Mouse (Mus musculus) megakaryocyte, embryonic 14.5 days (primary cell): ENCODE results near the gene Sema4d.

Source experiments
- FLI1 ChIP-seq: IDR thresholded peaks from 2 replicates; pipeline ENCODE4 v1.6.1; 2012; ENCODE audit warnings: low read length, inconsistent platforms, mixed read lengths
- GATA1 ChIP-seq: IDR thresholded peaks from 3 replicates; pipeline ENCODE4 v1.6.1; 2012; ENCODE audit warnings: mixed read lengths, low read length, inconsistent platforms, borderline replicate concordance

DNA sequence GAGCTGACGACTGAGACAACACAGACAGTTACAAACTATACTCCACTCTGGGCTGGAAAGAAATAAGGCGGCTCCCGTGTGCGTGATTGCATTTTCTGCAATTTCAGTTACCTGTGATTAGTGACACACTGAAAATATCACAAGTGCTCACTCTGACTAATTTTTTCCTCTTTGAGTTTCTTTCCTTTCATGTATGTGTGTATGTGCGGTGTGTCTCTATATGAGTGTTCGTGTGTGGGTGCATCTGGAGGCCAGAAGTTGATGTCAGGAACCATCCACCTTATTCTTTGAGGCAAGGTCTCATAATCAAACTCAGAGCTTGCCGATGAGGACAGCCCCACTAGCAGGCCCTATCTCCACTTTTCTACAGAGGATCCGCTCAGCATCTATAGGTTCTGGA lies 81.5 kb downstream of the Sema4d start:
- TF ChIP-seq GATA1 (no peak), FLI1 (no peak)
